Mouse (Mus musculus) urinary bladder, postnatal 4 days (tissue): ENCODE data around the gene Eef1g.
"Not testable (repeated sequence)": the region's sequence is repeated elsewhere in the genome, so short reads cannot be mapped to it uniquely, and the experiment has no call there.

ENCODE experiments used
- DNase-seq, 2 experiments: peaks; one replicate each; pipeline ENCODE4 v3.0.0; 2021 to 2022; ENCODE audit warnings: low spot score in 2 of 2

Gene Eef1g

GRCm38 (mm10) chr19:8984255-8984868, 17.5 kb downstream of the Eef1g start:
- peak; percentile 63 to 69 for DNase-seq

GRCm38 (mm10) chr19:8985891-8986290, 19.1 kb downstream of the Eef1g start:
- no peak for DNase-seq

GRCm38 (mm10) chr19:8987816-8988215, 21.0 kb downstream of the Eef1g start:
- DNase-seq: no peak

- no peak for DNase-seq
These were observed 21.7 kb downstream of the Eef1g start for GRCm38 (mm10) chr19:8988346-8989065.

- DNase-seq: peak; percentile 82 to 84
These were observed 22.3 kb downstream of the Eef1g start, which contains the start of gene Ahnak for GRCm38 (mm10) chr19:8989066-8989566. Gene Ahnak, plus strand, starts transcription at chr19:8989284.

- peak; percentile 93 to 94 for DNase-seq
These were observed 23.0 kb downstream of the Eef1g start for GRCm38 (mm10) chr19:8989567-8990431.

GRCm38 (mm10) chr19:8990432-8991102, 23.7 kb downstream of the Eef1g start:
- DNase-seq: no peak

GRCm38 (mm10) chr19:8991245-8991870, 24.5 kb downstream of the Eef1g start:
- DNase-seq: no peak

- DNase-seq: no peak
These were observed 25.3 kb downstream of the Eef1g start for GRCm38 (mm10) chr19:8991871-8992735.

- peak; percentile 81 to 87 for DNase-seq
These were observed 26.2 kb downstream of the Eef1g start for GRCm38 (mm10) chr19:8992769-8993624.

- DNase-seq: no peak
These were observed 26.7 kb downstream of the Eef1g start for GRCm38 (mm10) chr19:8993625-8993912.

GRCm38 (mm10) chr19:8994813-8995607, 28.2 kb downstream of the Eef1g start:
- DNase-seq: no peak

- DNase-seq: no peak
These were observed 29.8 kb downstream of the Eef1g start for GRCm38 (mm10) chr19:8996601-8997000.

GRCm38 (mm10) chr19:8997546-8997945, 30.7 kb downstream of the Eef1g start:
- peak; percentile 84 to 91 for DNase-seq

GRCm38 (mm10) chr19:8998546-8998945, 31.7 kb downstream of the Eef1g start:
- DNase-seq: no peak

- DNase-seq: no peak
These were observed 32.4 kb downstream of the Eef1g start for GRCm38 (mm10) chr19:8999223-8999622.

GRCm38 (mm10) chr19:9006915-9007314, 40.1 kb downstream of the Eef1g start:
- not testable (repeated sequence) for DNase-seq

- no peak for DNase-seq
These were observed 52.5 kb downstream of the Eef1g start for GRCm38 (mm10) chr19:9019298-9019697.
